Mouse (Mus musculus) liver, adult 2 months (tissue): ENCODE results near the gene Nat8. TPM values are rescaled to one million over a fixed set of nuclear protein-coding genes. Genes with fewer than 3 reads are reported as not detected.

Experiments
- DNase-seq: peaks from one replicate; pipeline ENCODE4 v3.0.0-alpha.2; 2011; ENCODE audit warnings: low read depth, low spot score; ENCODE audit errors: extremely low read depth
- H3K27ac ChIP-seq: fragments of 200-500 bp; replicated peaks from 2 replicates; pipeline ENCODE4 v1.5.1; 2012; ENCODE audit warnings: low read depth, mild to moderate bottlenecking, control low read depth, inconsistent platforms, low read length; ENCODE audit not compliant: insufficient read depth
- H3K27me3 ChIP-seq: fragments of 200-500 bp; 2 replicates; pipeline ENCODE4 v1.6.1; 2012; ENCODE audit warnings: mild to moderate bottlenecking, moderate library complexity, low read length, inconsistent platforms; ENCODE audit not compliant: control insufficient read depth, insufficient read depth
- H3K36me3 ChIP-seq: fragments of 200-500 bp; 2 replicates; pipeline ENCODE4 v1.6.1; 2012; ENCODE audit warnings: low read length, inconsistent platforms; ENCODE audit not compliant: control insufficient read depth, insufficient read depth
- H3K4me1 ChIP-seq: fragments of 200-500 bp; 2 replicates; pipeline ENCODE4 v1.6.1; 2011; ENCODE audit warnings: low read length; ENCODE audit not compliant: control insufficient read depth, insufficient read depth
- H3K4me3 ChIP-seq: fragments of 200-500 bp; 2 replicates; pipeline ENCODE4 v1.5.1; 2011; ENCODE audit warnings: low read depth, mild to moderate bottlenecking, control low read depth, low read length, moderate library complexity; ENCODE audit not compliant: insufficient read depth
- H3K79me2 ChIP-seq: fragments of 200-500 bp; 2 replicates; pipeline ENCODE4 v1.6.1; 2012; ENCODE audit warnings: inconsistent platforms, mild to moderate bottlenecking, low read length, moderate library complexity; ENCODE audit not compliant: control insufficient read depth, insufficient read depth
- H3K9ac ChIP-seq: fragments of 200-500 bp; 2 replicates; pipeline ENCODE4 v1.6.1; 2012; ENCODE audit warnings: low read depth, mild to moderate bottlenecking, control low read depth, inconsistent platforms, low read length
- CTCF ChIP-seq: fragments of 200-500 bp; IDR thresholded peaks from 2 replicates; pipeline ENCODE4 v1.5.1; 2011; ENCODE audit warnings: low read depth, low read length, control low read depth
- POLR2A ChIP-seq: fragments of 200-500 bp; IDR thresholded peaks from 2 replicates; pipeline ENCODE4 v1.6.1; 2011; ENCODE audit warnings: low read length, control low read depth; ENCODE audit not compliant: insufficient read depth; ENCODE audit errors: extremely low read depth
- WGBS: fragments of 180-500 bp; shearing (Covaris S2); methylation state at CpG from one replicate; pipeline ENCODE4 v1.1.7; 2018; 5-methylcytosine and 5-hydroxymethylcytosine counted together
- polyA plus RNA-seq: library from polyadenylated mRNA; depleted of rRNA; stranded (reverse); fragments of >200 nt; gene quantifications from 2 replicates; pipeline ENCODE4 v1.2.3, GENCODE M21; 2012
- total RNA-seq: library from RNA; depleted of rRNA; stranded (reverse); fragments of >200 nt; gene quantifications from 2 replicates; pipeline ENCODE4 v1.2.3, GENCODE M21; 2014

Gene Nat8
- total and polyA plus RNA-seq, 2 experiments = 0.18 to 1.2 TPM

DNA sequence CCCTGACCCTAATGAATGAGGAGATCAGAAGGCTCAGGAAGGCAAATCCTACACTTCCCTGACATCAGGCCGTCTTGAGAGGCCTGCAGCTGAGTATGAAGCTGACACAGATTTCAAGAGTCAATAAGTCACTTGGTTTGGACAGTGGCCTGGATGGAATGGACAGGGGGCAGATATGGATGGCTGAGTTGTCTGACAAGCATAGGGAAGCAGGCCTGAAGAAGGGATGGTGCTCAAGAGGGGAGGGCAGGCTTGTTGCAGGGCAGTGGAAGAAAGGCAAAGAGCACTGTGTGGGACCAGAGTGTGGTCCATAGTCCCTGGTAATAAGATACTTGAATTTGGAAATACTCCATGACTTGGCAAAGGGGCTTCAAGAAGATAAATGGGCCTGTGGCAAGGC lies 2.4 kb downstream of the Nat8 start:
- no peak overlapping the region for H3K9ac ChIP-seq
- no peaks in the 10 kb centered on the region for H3K27me3 ChIP-seq
- no peak for TF ChIP-seq CTCF
- TF ChIP-seq POLR2A = no peak
- H3K4me3 ChIP-seq = no peak overlapping the region
- H3K36me3 ChIP-seq = no peaks in the 10 kb centered on the region
- H3K4me1 ChIP-seq = peaks cover 6% of the 10 kb centered on the region
- H3K79me2 ChIP-seq = no peaks in the 10 kb centered on the region
- DNase-seq = no peak
- 82% methylated on average over 1 of the region's 1 CpGs for WGBS
- no peak overlapping the region for H3K27ac ChIP-seq

DNA sequence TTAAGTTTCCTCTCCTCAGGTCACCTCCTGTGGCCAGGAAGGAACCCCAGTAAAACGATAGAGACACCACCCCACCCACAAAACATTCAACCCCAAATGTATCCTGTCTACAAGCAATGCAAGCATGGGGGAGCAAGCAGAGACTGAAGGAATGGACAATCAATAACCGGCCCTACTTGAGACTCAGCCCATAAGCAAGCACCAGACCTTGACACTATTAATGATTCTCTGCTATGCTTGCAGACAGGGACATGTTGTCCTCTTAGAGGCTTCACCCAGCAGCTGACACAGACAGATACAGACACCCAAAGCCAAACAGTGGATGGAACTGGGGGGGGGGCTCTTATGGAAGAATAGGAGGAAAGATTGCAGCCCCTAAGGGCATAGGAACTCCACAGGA lies 6.0 kb downstream of the Nat8 start:
- TF ChIP-seq CTCF = no peak
- no peak for TF ChIP-seq POLR2A
- Histone ChIP-seq H3K79me2 (no peaks in the 10 kb centered on the region), H3K27me3 (no peaks in the 10 kb centered on the region), H3K27ac (no peak overlapping the region), H3K36me3 (no peaks in the 10 kb centered on the region), H3K4me3 (no peak overlapping the region), H3K9ac (no peak overlapping the region), H3K4me1 (peaks cover 11% of the 10 kb centered on the region)
- WGBS = 89% methylated on average over 2 of the region's 2 CpGs
- no peak for DNase-seq

DNA sequence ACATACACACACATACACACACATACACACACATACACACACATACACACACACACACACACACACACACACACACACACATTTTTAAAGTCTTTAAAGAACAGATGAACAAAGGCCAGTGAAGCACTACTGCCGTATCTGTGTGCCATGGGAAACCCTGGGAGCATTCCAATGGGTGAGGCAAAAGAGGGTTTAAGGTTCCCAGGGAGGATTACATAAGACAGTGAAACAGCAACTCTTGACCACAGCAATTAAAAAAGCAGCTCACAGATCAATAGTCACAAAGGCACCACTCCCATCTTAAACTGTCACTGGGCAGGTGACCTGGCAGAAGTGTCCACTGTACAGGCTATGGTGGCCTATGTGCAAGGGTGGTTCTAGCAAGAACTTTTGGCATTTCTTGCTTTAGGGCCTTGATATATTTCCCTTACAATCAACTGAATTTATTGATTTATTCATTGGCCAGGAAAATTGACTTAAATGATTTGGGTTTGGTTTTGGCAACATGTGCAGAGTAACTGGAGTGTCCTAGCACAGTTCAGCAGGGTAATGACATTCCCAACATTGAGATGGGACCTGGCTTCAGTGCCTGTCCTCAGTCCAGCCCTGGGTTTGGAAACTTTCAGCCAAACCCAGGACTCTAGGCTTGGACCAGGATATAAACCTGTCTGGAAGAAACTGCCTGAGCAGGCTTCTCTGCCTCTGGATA lies 8.3 kb downstream of the Nat8 start:
- no peak overlapping the region for H3K9ac ChIP-seq
- DNase-seq = peak; percentile 97
- no peaks in the 10 kb centered on the region for H3K79me2 ChIP-seq
- 37% methylated on average over 1 of the region's 1 CpGs for WGBS
- H3K4me1 ChIP-seq = peaks cover 17% of the 10 kb centered on the region
- TF ChIP-seq POLR2A (no peak), CTCF (no peak)
- no peaks in the 10 kb centered on the region for H3K27me3 ChIP-seq
- peak overlapping the region; percentile 92 for H3K27ac ChIP-seq
- no peak overlapping the region for H3K4me3 ChIP-seq
- H3K36me3 ChIP-seq = no peaks in the 10 kb centered on the region

DNA sequence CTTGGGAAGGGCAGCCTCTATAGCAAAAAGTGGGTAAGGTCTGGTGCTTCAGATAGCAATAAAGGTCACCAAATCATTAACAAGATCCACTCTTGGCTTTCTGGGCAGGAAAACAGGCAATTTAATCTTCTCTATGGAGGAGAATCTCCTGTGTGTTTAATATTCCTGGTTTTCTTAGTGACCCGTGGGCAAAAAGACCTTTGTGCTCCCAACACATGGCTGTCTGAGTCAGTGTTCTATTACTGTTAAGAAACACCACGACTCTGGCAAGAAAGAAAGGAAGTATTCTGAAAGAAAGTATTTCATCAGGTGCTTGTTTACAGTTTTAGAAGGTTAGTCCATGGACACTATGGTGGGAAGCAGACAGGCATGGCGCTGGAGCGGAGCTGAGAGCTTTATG lies 9.6 kb downstream of the Nat8 start:
- no peak for DNase-seq
- Histone ChIP-seq H3K4me3 (no peak overlapping the region), H3K9ac (no peak overlapping the region), H3K79me2 (no peaks in the 10 kb centered on the region), H3K36me3 (no peaks in the 10 kb centered on the region), H3K27ac (peak overlapping the region; percentile 15; the same call in 1 of the 2 replicates), H3K27me3 (no peaks in the 10 kb centered on the region), H3K4me1 (peaks cover 17% of the 10 kb centered on the region)
- TF ChIP-seq CTCF (no peak), POLR2A (no peak)
- 63% methylated on average over 4 of the region's 4 CpGs for WGBS

DNA sequence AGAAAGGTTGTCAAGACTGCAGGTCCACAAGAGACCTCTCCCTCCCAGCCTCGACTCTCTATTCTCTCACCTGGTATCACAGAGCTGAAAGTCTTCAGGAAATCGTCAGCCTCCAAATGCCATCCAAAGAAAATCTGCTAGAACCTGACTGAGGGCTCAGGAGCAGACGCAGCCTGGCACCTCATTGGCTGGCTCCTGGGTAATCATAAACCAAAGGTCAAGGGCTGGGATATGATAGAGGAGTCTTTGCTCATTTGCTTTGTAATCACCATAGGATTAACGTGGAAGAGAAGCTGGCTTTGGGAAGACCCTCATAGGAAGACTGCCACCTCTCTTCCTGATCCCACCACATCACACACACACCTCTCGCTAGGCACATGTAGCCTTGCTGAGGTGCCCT lies 11.0 kb downstream of the Nat8 start, which contains the start of the genes Nat8f6 and Nat8f5:
TSS of gene Nat8f6 (minus strand) at position 118 of the 400 bp plus-strand sequence.
TSS of gene Nat8f5 (minus strand) at position 136 of the 400 bp plus-strand sequence.
- Histone ChIP-seq H3K27me3 (no peaks in the 10 kb centered on the region), H3K4me1 (peaks cover 17% of the 10 kb centered on the region), H3K9ac (peak within 1 kb of the TSS; percentile 54), H3K79me2 (no peaks in the 10 kb centered on the region), H3K36me3 (peaks cover 2% of the 10 kb centered on the region; the same call in 1 of the 2 replicates), H3K27ac (peak within 1 kb of the TSS; percentile 89), H3K4me3 (peak within 1 kb of the TSS; percentile 10; the same call in 1 of the 2 replicates)
- peak; percentile 74 for DNase-seq
- 35% methylated on average over 5 of the region's 5 CpGs for WGBS
- TF ChIP-seq CTCF = no peak
- no peak for TF ChIP-seq POLR2A

DNA sequence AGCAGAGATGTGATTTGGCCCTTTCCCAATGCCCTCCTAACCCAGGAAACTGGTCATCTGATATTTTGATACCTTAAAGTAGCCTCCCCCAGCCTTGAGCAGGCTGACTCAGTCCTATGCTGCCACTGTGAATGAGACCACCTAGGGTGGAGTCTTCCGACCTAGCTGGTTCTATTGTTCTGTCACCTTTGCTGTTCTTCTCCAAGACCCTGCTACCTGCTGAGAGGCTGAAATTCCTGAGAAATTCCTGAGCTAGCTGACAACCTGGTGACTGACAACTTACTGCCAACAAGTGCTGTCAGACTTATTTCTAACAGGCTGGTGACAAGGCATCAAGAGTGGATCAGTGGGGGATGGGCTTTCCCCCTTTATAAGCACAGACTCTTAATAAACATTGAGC lies 13.5 kb downstream of the Nat8 start:
- H3K27ac ChIP-seq = no peak overlapping the region
- no peak overlapping the region for H3K9ac ChIP-seq
- peaks cover 13% of the 10 kb centered on the region; the same call in 1 of the 2 replicates for H3K4me1 ChIP-seq
- 88% methylated on average over 1 of the region's 1 CpGs for WGBS
- H3K36me3 ChIP-seq = peaks cover 2% of the 10 kb centered on the region; the same call in 1 of the 2 replicates
- TF ChIP-seq POLR2A (no peak), CTCF (no peak)
- no peaks in the 10 kb centered on the region for H3K27me3 ChIP-seq
- H3K4me3 ChIP-seq = no peak overlapping the region
- no peak for DNase-seq
- no peaks in the 10 kb centered on the region for H3K79me2 ChIP-seq
